Mouse (Mus musculus) liver, adult 2 months (tissue): ENCODE measurements at regions not wholly inside any gene's neighbourhood (a gene's known extent, or its start where the extent isn't known, plus 50 kb on each side); places are given as distances from the start of the nearest gene placed in this dataset.

Experiments used
- CTCF ChIP-seq: fragments of 200-500 bp; IDR thresholded peaks from 2 replicates; pipeline ENCODE4 v1.5.1; 2011; ENCODE audit warnings: low read depth, low read length, control low read depth
- POLR2A ChIP-seq: fragments of 200-500 bp; IDR thresholded peaks from 2 replicates; pipeline ENCODE4 v1.6.1; 2011; ENCODE audit warnings: low read length, control low read depth; ENCODE audit not compliant: insufficient read depth; ENCODE audit errors: extremely low read depth

DNA sequence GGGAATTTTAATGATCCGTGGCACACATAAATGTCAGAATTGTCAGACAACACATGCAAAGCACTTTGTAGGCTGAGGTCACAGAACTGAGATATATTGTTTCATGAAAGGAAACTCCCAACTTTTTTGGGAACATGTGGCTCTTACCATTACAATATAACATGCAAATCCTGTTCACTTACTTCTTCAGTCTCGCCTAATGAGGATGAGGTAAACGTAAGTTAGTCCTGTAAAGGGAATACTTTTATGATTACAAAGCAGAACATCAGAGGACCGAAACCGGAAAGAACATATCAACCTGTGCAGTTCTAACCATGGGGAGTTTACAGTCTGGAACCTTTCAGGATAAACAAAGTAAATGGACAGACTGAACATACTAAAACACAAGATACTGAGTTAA is 520.1 kb upstream of the Tmprss15 start:
- no peak for TF ChIP-seq CTCF
- no peak for TF ChIP-seq POLR2A
